Mouse (Mus musculus): ENCODE measurements around the gene Lims1.

- TF ChIP-seq EP300 (IDR thresholded peaks at IDR 0.05; ENCODE audit: low read depth) (0 out of 2 replicates have a peak, but pooled peaks have one; percentile 55), CTCF (IDR thresholded peaks at IDR 0.05; ENCODE audit: low read depth) (no peak)
Observed at GRCm38 (mm10) chr10:58341685-58342084, 18.4 kb downstream of the Lims1 start.

All from heart, postnatal 0 days (tissue).